Mouse (Mus musculus): ENCODE data around the gene Fpgs. TPM values are rescaled to one million over a fixed set of nuclear protein-coding genes. Genes with fewer than 3 reads are reported as not detected.

Gene Fpgs
- polyA plus RNA-seq, 1 experiment from 2014 or later: 34.8 TPM

- DNase-seq (ENCODE audit: low spot score): no peak
- Histone ChIP-seq H3K9me3 (no peaks in the 10 kb centered on the region), H3K27me3 (ENCODE audit: insufficient read depth, poor library complexity, severe bottlenecking) (no peaks in the 10 kb centered on the region), H3K4me1 (peaks cover 50% of the 10 kb centered on the region), H3K4me3 (peak overlapping the region; percentile 54), H3K36me3 (no peaks in the 10 kb centered on the region), H3K27ac (peak overlapping the region; percentile 87)
- WGBS: 73% methylated on average over 7 of the region's 7 CpGs
Observed at GRCm38 (mm10) chr2:32647366-32647765, 56.6 kb downstream of the Fpgs start.

GRCm38 (mm10) chr2:32646379-32647056 lies 57.4 kb downstream of the Fpgs start, which contains the start of gene Eng:
Gene Eng (plus strand): TSS chr2:32646595.
- H3K27ac ChIP-seq: peak within 1 kb of the TSS; percentile 87
- H3K4me3 ChIP-seq: peak within 1 kb of the TSS; percentile 54
- DNase-seq (ENCODE audit: low spot score): no peak
- 42% methylated on average over 31 of the region's 31 CpGs for WGBS
- H3K36me3 ChIP-seq: no peaks in the 10 kb centered on the region
- no peaks in the 10 kb centered on the region for H3K27me3 ChIP-seq (ENCODE audit: insufficient read depth, poor library complexity, severe bottlenecking)
- peaks cover 54% of the 10 kb centered on the region for H3K4me1 ChIP-seq
- H3K9me3 ChIP-seq: no peaks in the 10 kb centered on the region

- no peaks in the 10 kb centered on the region for H3K27me3 ChIP-seq (ENCODE audit: insufficient read depth, poor library complexity, severe bottlenecking)
- H3K4me3 ChIP-seq: no peak overlapping the region
- H3K9me3 ChIP-seq: no peaks in the 10 kb centered on the region
- WGBS: 67% methylated on average over 3 of the region's 3 CpGs
- H3K27ac ChIP-seq: peak overlapping the region; percentile 87; the same call in 1 of the 2 replicates
- no peaks in the 10 kb centered on the region for H3K36me3 ChIP-seq
- DNase-seq (ENCODE audit: low spot score): no peak
- H3K4me1 ChIP-seq: peaks cover 50% of the 10 kb centered on the region
Observed at GRCm38 (mm10) chr2:32645647-32646046, 58.3 kb downstream of the Fpgs start.

GRCm38 (mm10) chr2:32644799-32645475 lies 59.0 kb downstream of the Fpgs start:
- no peak for DNase-seq (ENCODE audit: low spot score)
- H3K27ac ChIP-seq: peak overlapping the region; percentile 87
- no peaks in the 10 kb centered on the region for H3K27me3 ChIP-seq (ENCODE audit: insufficient read depth, poor library complexity, severe bottlenecking)
- H3K4me3 ChIP-seq: no peak overlapping the region
- 67% methylated on average over 8 of the region's 8 CpGs for WGBS
- H3K4me1 ChIP-seq: peaks cover 55% of the 10 kb centered on the region
- H3K36me3 ChIP-seq: no peaks in the 10 kb centered on the region
- no peaks in the 10 kb centered on the region for H3K9me3 ChIP-seq

GRCm38 (mm10) chr2:32644083-32644482 lies 59.9 kb downstream of the Fpgs start:
- 34% methylated on average over 9 of the region's 9 CpGs for WGBS
- H3K4me3 ChIP-seq: no peak overlapping the region
- no peak for DNase-seq (ENCODE audit: low spot score)
- peak overlapping the region; percentile 87; the same call in 1 of the 2 replicates for H3K27ac ChIP-seq
- H3K9me3 ChIP-seq: no peaks in the 10 kb centered on the region
- peaks cover 60% of the 10 kb centered on the region for H3K4me1 ChIP-seq
- no peaks in the 10 kb centered on the region for H3K27me3 ChIP-seq (ENCODE audit: insufficient read depth, poor library complexity, severe bottlenecking)
- H3K36me3 ChIP-seq: no peaks in the 10 kb centered on the region

GRCm38 (mm10) chr2:32642813-32643212 lies 61.1 kb downstream of the Fpgs start:
- DNase-seq (ENCODE audit: low spot score): no peak
- H3K9me3 ChIP-seq: no peaks in the 10 kb centered on the region
- peaks cover 65% of the 10 kb centered on the region for H3K4me1 ChIP-seq
- no peak overlapping the region for H3K4me3 ChIP-seq
- 51% methylated on average over 7 of the region's 7 CpGs for WGBS
- no peaks in the 10 kb centered on the region for H3K36me3 ChIP-seq
- H3K27me3 ChIP-seq (ENCODE audit: insufficient read depth, poor library complexity, severe bottlenecking): no peaks in the 10 kb centered on the region
- peak overlapping the region; percentile 87; the same call in 1 of the 2 replicates for H3K27ac ChIP-seq

- H3K27me3 ChIP-seq (ENCODE audit: insufficient read depth, poor library complexity, severe bottlenecking): no peaks in the 10 kb centered on the region
- H3K9me3 ChIP-seq: no peaks in the 10 kb centered on the region
- H3K4me3 ChIP-seq: no peak overlapping the region
- WGBS: 74% methylated on average over 5 of the region's 5 CpGs
- no peaks in the 10 kb centered on the region for H3K36me3 ChIP-seq
- DNase-seq (ENCODE audit: low spot score): no peak
- H3K4me1 ChIP-seq: peaks cover 74% of the 10 kb centered on the region
- peak overlapping the region; percentile 12; the same call in 1 of the 2 replicates for H3K27ac ChIP-seq
Observed at GRCm38 (mm10) chr2:32641810-32642209, 62.1 kb downstream of the Fpgs start.

- Histone ChIP-seq H3K4me3 (no peak overlapping the region), H3K27ac (peak overlapping the region; percentile 76), H3K4me1 (peaks cover 71% of the 10 kb centered on the region), H3K27me3 (ENCODE audit: insufficient read depth, poor library complexity, severe bottlenecking) (no peaks in the 10 kb centered on the region), H3K9me3 (no peaks in the 10 kb centered on the region), H3K36me3 (no peaks in the 10 kb centered on the region)
- no peak for DNase-seq (ENCODE audit: low spot score)
- 41% methylated on average over 6 of the region's 6 CpGs for WGBS
Observed at GRCm38 (mm10) chr2:32640550-32641051, 63.3 kb downstream of the Fpgs start.

GRCm38 (mm10) chr2:32639632-32640031 lies 64.3 kb downstream of the Fpgs start:
- peaks cover 61% of the 10 kb centered on the region for H3K4me1 ChIP-seq
- no peaks in the 10 kb centered on the region for H3K9me3 ChIP-seq
- no peak for DNase-seq (ENCODE audit: low spot score)
- peak overlapping the region; percentile 52 for H3K27ac ChIP-seq
- 52% methylated on average over 1 of the region's 1 CpGs for WGBS
- H3K27me3 ChIP-seq (ENCODE audit: insufficient read depth, poor library complexity, severe bottlenecking): no peaks in the 10 kb centered on the region
- H3K36me3 ChIP-seq: peaks cover 5% of the 10 kb centered on the region
- H3K4me3 ChIP-seq: no peak overlapping the region

- H3K36me3 ChIP-seq: peaks cover 23% of the 10 kb centered on the region
- 16% methylated on average over 11 of the region's 11 CpGs for WGBS
- peak overlapping the region; percentile 84 for H3K27ac ChIP-seq
- no peak for DNase-seq (ENCODE audit: low spot score)
- H3K27me3 ChIP-seq (ENCODE audit: insufficient read depth, poor library complexity, severe bottlenecking): no peaks in the 10 kb centered on the region
- peak overlapping the region; percentile 24 for H3K4me3 ChIP-seq
- H3K4me1 ChIP-seq: peaks cover 55% of the 10 kb centered on the region
- H3K9me3 ChIP-seq: no peaks in the 10 kb centered on the region
Observed at GRCm38 (mm10) chr2:32637778-32638281, 66.1 kb downstream of the Fpgs start.

- WGBS: 77% methylated on average over 7 of the region's 7 CpGs
- DNase-seq (ENCODE audit: low spot score): no peak
- Histone ChIP-seq H3K27me3 (ENCODE audit: insufficient read depth, poor library complexity, severe bottlenecking) (no peaks in the 10 kb centered on the region), H3K9me3 (no peaks in the 10 kb centered on the region), H3K4me3 (no peak overlapping the region), H3K4me1 (peaks cover 54% of the 10 kb centered on the region), H3K36me3 (peaks cover 34% of the 10 kb centered on the region), H3K27ac (peak overlapping the region; percentile 69)
Observed at GRCm38 (mm10) chr2:32636617-32637016, 67.3 kb downstream of the Fpgs start.

GRCm38 (mm10) chr2:32634277-32635105 lies 69.5 kb downstream of the Fpgs start:
- Histone ChIP-seq H3K27ac (peak overlapping the region; percentile 63; the same call in 1 of the 2 replicates), H3K36me3 (peaks cover 52% of the 10 kb centered on the region)
- DNase-seq (ENCODE audit: low spot score): no peak

More at GRCm38 (mm10) chr2:32634277-32635105, 69.5 kb downstream of the Fpgs start:
- Histone ChIP-seq H3K9me3 (no peaks in the 10 kb centered on the region), H3K4me3 (no peak overlapping the region), H3K27me3 (ENCODE audit: insufficient read depth, poor library complexity, severe bottlenecking) (no peaks in the 10 kb centered on the region), H3K4me1 (peaks cover 53% of the 10 kb centered on the region)
- WGBS: 81% methylated on average over 10 of the region's 10 CpGs

All from heart, embryonic 10.5 days (tissue).